Mouse (Mus musculus) heart, embryonic 13.5 days (tissue): ENCODE results near the gene Prpf3. TPM values are rescaled to one million over a fixed set of nuclear protein-coding genes. Genes with fewer than 3 reads are reported as not detected.
A peak's percentile ranks its signal among the peaks of the same experiment; 100 is the strongest.
"Not testable (repeated sequence)": the region's sequence is repeated elsewhere in the genome, so short reads cannot be mapped to it uniquely, and the experiment has no call there.

Source experiments
- ATAC-seq: fragments of 200-750 bp; cut with Nextera tagmentation; 2 replicates; pipeline ENCODE4 v1.8.0; 2017; ENCODE audit warnings: moderate TSS enrichment; ENCODE audit not compliant: insufficient number of reproducible peaks, low FRiP score, low TSS enrichment; ENCODE audit errors: extremely low read depth
- H3K27ac ChIP-seq: fragments of 300-500 bp; sonication (generic); replicated peaks from 2 replicates; pipeline ENCODE4 v1.5.1; 2015; ENCODE audit warnings: moderate library complexity, mild to moderate bottlenecking, inconsistent platforms
- H3K27me3 ChIP-seq: fragments of 300-500 bp; sonication (generic); replicated peaks from 2 replicates; pipeline ENCODE4 v1.6.1; 2015; ENCODE audit warnings: mild to moderate bottlenecking, inconsistent platforms
- H3K36me3 ChIP-seq: fragments of 300-500 bp; sonication (generic); 2 replicates; pipeline ENCODE4 v1.6.1; 2015; ENCODE audit warnings: mild to moderate bottlenecking, inconsistent platforms
- H3K4me1 ChIP-seq: fragments of 300-500 bp; sonication (generic); 2 replicates; pipeline ENCODE4 v1.6.1; 2015; ENCODE audit warnings: inconsistent platforms
- H3K4me2 ChIP-seq: fragments of 300-500 bp; sonication (generic); 2 replicates; pipeline ENCODE4 v1.6.1; 2015; ENCODE audit warnings: inconsistent platforms, mild to moderate bottlenecking, moderate library complexity
- H3K4me3 ChIP-seq: fragments of 300-500 bp; sonication (generic); 2 replicates; pipeline ENCODE4 v1.5.1; 2015; ENCODE audit warnings: moderate library complexity, mild to moderate bottlenecking, inconsistent platforms
- H3K9ac ChIP-seq: fragments of 300-500 bp; sonication (generic); 2 replicates; pipeline ENCODE4 v1.6.1; 2015; ENCODE audit warnings: inconsistent platforms, mild to moderate bottlenecking, moderate library complexity
- H3K9me3 ChIP-seq: fragments of 300-500 bp; sonication (generic); 2 replicates; pipeline ENCODE4 v1.6.1; 2016; ENCODE audit warnings: inconsistent platforms
- WGBS: fragments of 180-500 bp; shearing (Covaris S2); methylation state at CpG from one replicate; pipeline ENCODE4 v1.1.7; 2015; ENCODE audit warnings: mixed read lengths; 5-methylcytosine and 5-hydroxymethylcytosine counted together
- polyA plus RNA-seq: library from polyadenylated mRNA; unstranded; fragments of >200 nt; fragmentation: Nextera tagmentation; extraction: Ambion mirVana; gene quantifications from 2 replicates; pipeline ENCODE4 v1.2.1, GENCODE M21; 2015

Prpf3 gene
- 25.0 and 29.1 TPM in 2 replicates for polyA plus RNA-seq

- H3K9me3 ChIP-seq, result no peaks in the 10 kb centered on the region
- H3K27me3 ChIP-seq, result no peaks in the 10 kb centered on the region
- peak within 1 kb of the TSS; percentile 82 for H3K27ac ChIP-seq
- peak within 1 kb of the TSS; percentile 78 for H3K4me2 ChIP-seq
- WGBS, result 0% methylated on average over 56 of the region's 56 CpGs
- H3K9ac ChIP-seq, result peak within 1 kb of the TSS; percentile 93
- peaks cover 31% of the 10 kb centered on the region for H3K36me3 ChIP-seq
- peak; percentile 96 for ATAC-seq
- H3K4me1 ChIP-seq, result peaks cover 26% of the 10 kb centered on the region
- H3K4me3 ChIP-seq, result peak within 1 kb of the TSS; percentile 80
Measured at GRCm38 (mm10) chr3:95855502-95856089, at the start of gene Prpf3. Prpf3 (minus strand) TSS chr3:95855885.

DNA sequence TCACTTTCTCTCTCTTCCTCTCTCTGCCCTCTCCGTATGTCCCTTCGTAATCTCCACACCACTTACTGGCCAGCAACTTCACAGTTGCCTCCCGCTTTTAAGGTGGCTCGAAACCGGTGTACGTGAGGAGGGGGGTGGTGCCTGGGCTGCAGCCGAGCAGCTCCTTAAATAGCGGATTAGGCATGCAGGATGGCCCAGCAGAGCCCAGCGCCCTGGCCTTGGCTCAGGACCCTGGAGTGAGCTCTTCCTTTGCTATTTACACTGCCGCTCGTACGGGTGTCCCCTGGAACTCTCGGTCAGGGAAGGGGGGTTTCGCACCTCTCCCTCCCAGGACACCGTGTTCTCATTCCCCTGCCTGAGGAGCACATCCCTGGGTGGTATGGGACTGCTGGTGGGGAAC lies 48.9 kb upstream of the Prpf3 start, which contains the start of gene Car14:
TSS of gene Car14 (minus strand) at position 124 of the 400 bp plus-strand sequence.
- peaks cover 58% of the 10 kb centered on the region for H3K4me1 ChIP-seq
- WGBS, result 2% methylated on average over 15 of the region's 15 CpGs
- no peak for ATAC-seq

GRCm38 (mm10) chr3:95903753-95904502 lies 48.2 kb upstream of the Prpf3 start:
- WGBS, result 5% methylated on average over 15 of the region's 15 CpGs
- Histone ChIP-seq H3K27me3 (peaks cover 12% of the 10 kb centered on the region), H3K27ac (peak overlapping the region; percentile 84), H3K4me1 (peaks cover 58% of the 10 kb centered on the region), H3K9me3 (no peaks in the 10 kb centered on the region), H3K4me3 (peak overlapping the region; percentile 51), H3K9ac (peak overlapping the region; percentile 80), H3K4me2 (peak overlapping the region; percentile 80), H3K36me3 (no peaks in the 10 kb centered on the region; the same call in 1 of the 2 replicates)
- ATAC-seq, result no peak

More for the DNA sequence above, 48.9 kb upstream of the Prpf3 start, which contains the start of gene Car14:
- Histone ChIP-seq H3K9me3 (no peaks in the 10 kb centered on the region), H3K4me3 (peak within 1 kb of the TSS; percentile 51), H3K27ac (peak within 1 kb of the TSS; percentile 84), H3K9ac (peak within 1 kb of the TSS; percentile 80), H3K36me3 (no peaks in the 10 kb centered on the region), H3K27me3 (peaks cover 12% of the 10 kb centered on the region), H3K4me2 (peak within 1 kb of the TSS; percentile 80)

- peak overlapping the region; percentile 76 for H3K27ac ChIP-seq
- H3K9me3 ChIP-seq, result no peaks in the 10 kb centered on the region
- H3K9ac ChIP-seq, result peak overlapping the region; percentile 80
- H3K36me3 ChIP-seq, result peaks cover 12% of the 10 kb centered on the region
- H3K4me3 ChIP-seq, result peak overlapping the region; percentile 51
- H3K4me2 ChIP-seq, result peak overlapping the region; percentile 80
- H3K27me3 ChIP-seq, result peaks cover 7% of the 10 kb centered on the region
- 28% methylated on average over 6 of the region's 6 CpGs for WGBS
- H3K4me1 ChIP-seq, result peaks cover 58% of the 10 kb centered on the region
- ATAC-seq, result no peak
Measured at GRCm38 (mm10) chr3:95902643-95903042, 47.0 kb upstream of the Prpf3 start.

- Histone ChIP-seq H3K9me3 (no peaks in the 10 kb centered on the region), H3K27ac (peak overlapping the region; percentile 76), H3K36me3 (peaks cover 16% of the 10 kb centered on the region), H3K4me3 (peak overlapping the region; percentile 51), H3K9ac (peak overlapping the region; percentile 80), H3K4me2 (peak overlapping the region; percentile 80), H3K4me1 (peaks cover 58% of the 10 kb centered on the region), H3K27me3 (peaks cover 4% of the 10 kb centered on the region)
- ATAC-seq, result no peak
Measured at GRCm38 (mm10) chr3:95902373-95902625, 46.6 kb upstream of the Prpf3 start.

DNA sequence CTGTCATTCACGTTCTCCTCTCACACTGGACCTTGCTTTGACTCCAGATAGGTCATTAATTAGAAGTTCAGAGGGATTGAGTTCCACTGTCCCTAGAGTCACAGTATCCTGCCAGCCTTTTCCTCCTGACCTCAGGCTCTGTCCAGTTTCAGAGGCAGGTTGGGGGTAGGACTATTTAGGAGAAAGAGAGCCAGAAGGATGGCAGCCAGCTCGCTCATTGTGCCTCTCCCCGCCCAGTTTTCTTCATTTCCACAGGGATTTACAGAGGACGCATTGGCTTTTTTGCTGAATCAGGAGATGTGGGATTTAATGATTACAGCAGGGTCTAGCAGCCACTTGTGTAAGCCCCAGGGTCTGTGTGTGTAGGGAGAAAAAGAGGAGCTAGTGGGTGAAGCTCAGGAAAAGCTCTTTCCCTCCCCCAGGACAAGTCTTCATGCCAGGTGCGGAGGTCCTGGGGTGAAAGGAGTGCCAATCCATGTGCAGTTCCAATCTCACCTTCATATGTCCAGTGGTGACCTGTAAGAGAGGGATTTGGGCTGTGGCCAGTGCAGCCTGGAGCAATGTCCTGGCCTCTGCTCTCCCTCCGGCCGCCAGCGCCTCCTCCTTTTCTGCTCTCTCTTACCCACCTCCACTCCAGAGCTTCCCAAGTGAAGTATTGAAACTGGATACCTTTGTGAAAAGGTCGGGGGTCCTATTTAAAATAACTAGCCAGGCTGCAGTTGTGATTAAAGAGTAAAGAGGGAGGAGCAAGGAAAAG lies 46.1 kb upstream of the Prpf3 start:
- H3K4me2 ChIP-seq, result peak overlapping the region; percentile 80
- H3K27ac ChIP-seq, result peak overlapping the region; percentile 76

DNA sequence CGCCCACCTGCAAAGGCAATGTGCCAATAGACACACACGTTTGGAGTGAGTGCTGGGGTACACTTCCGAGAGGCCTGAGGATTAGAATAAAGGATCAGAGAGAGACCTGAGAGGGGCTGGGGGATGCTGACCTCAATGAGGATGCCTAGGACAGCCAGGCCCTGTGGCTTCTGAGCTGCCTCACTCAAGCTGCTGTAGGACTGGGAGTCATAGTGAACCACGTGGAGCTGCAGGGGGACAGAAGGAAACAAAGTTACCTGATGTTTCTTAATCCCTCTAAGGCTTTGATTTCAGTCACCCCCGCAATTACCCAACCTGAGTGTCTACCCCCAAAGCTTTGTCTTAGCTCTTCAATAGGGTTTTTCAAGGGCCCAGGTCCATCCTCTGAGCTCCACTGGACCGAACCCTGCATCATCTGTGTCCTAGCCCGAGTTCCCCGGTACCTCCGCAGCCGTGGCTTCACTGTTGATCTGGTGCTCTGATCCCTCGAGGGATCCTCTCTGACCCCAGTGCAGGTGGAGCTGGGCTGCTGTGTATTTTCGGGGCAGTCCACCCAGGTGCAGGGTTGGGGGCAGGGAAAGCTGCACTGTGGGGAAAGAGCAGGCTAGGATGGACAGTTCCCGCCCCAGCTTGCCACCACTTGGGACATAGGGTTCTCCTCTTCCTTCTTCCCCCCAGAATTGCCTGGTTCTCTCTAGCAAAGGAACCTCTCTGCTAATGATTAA lies 44.3 kb upstream of the Prpf3 start:
- Histone ChIP-seq H3K4me3 (no peak overlapping the region), H3K4me1 (peaks cover 45% of the 10 kb centered on the region), H3K27me3 (no peaks in the 10 kb centered on the region), H3K36me3 (peaks cover 25% of the 10 kb centered on the region), H3K27ac (no peak overlapping the region), H3K9me3 (no peaks in the 10 kb centered on the region), H3K9ac (peak overlapping the region; percentile 10; the same call in 1 of the 2 replicates), H3K4me2 (no peak overlapping the region)
- WGBS, result 72% methylated on average over 13 of the region's 13 CpGs
- ATAC-seq, result no peak

More for the DNA sequence above, 46.1 kb upstream of the Prpf3 start:
- Histone ChIP-seq H3K27me3 (no peaks in the 10 kb centered on the region), H3K4me1 (peaks cover 54% of the 10 kb centered on the region), H3K9ac (peak overlapping the region; percentile 80), H3K9me3 (no peaks in the 10 kb centered on the region), H3K4me3 (peak overlapping the region; percentile 21), H3K36me3 (peaks cover 16% of the 10 kb centered on the region)
- no peak for ATAC-seq
- 52% methylated on average over 9 of the region's 9 CpGs for WGBS

DNA sequence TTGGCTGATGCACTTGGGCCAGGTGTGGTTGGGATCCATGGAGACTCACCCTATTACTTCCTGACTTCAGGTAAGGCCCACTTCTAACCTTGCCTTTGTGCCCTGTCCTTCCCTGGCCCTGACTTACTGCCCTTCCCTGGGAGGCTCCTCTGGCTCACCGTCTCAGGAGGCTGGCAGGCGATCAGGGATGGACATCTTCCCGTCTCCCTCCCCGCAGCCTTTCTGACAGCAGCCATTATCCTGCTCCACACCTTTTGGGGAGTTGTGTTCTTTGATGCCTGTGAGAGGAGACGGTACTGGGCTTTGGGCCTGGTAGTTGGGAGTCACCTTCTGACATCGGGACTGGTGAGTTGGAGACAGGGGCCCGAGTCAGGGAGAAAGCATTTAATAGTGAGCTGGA lies 39.8 kb upstream of the Prpf3 start:
- H3K9ac ChIP-seq, H3K9me3 ChIP-seq: not testable (repeated sequence)

GRCm38 (mm10) chr3:95894317-95895160 lies 38.9 kb upstream of the Prpf3 start:
- WGBS, result 6% methylated on average over 16 of the region's 16 CpGs
- Histone ChIP-seq H3K4me3 (peak overlapping the region; percentile 68), H3K9ac (peak overlapping the region; percentile 85), H3K36me3 (peaks cover 25% of the 10 kb centered on the region), H3K27me3 (no peaks in the 10 kb centered on the region), H3K4me2 (peak overlapping the region; percentile 81), H3K4me1 (peaks cover 45% of the 10 kb centered on the region), H3K9me3 (no peaks in the 10 kb centered on the region), H3K27ac (peak overlapping the region; percentile 94)
- ATAC-seq, result no peak

More for the DNA sequence above, 39.8 kb upstream of the Prpf3 start:
- H3K27ac ChIP-seq, ATAC-seq, H3K4me3 ChIP-seq, H3K27me3 ChIP-seq: not testable (repeated sequence)
- peak overlapping the region; percentile 81; the same call in 1 of the 2 replicates for H3K4me2 ChIP-seq
- H3K36me3 ChIP-seq, result peaks cover 25% of the 10 kb centered on the region
- 82% methylated on average over 7 of the region's 7 CpGs for WGBS
- peaks cover 42% of the 10 kb centered on the region for H3K4me1 ChIP-seq

- peak; percentile 91 for ATAC-seq
- WGBS, result 2% methylated on average over 33 of the region's 43 CpGs
- H3K36me3 ChIP-seq, result peaks cover 26% of the 10 kb centered on the region
Measured at GRCm38 (mm10) chr3:95893606-95894316, 38.1 kb upstream of the Prpf3 start, which contains the start of gene Aph1a. Aph1a (plus strand) TSS chr3:95893969.

More at GRCm38 (mm10) chr3:95893606-95894316, 38.1 kb upstream of the Prpf3 start, which contains the start of gene Aph1a:
- peak within 1 kb of the TSS; percentile 68 for H3K4me3 ChIP-seq
- H3K27me3 ChIP-seq, H3K9me3 ChIP-seq: not testable (repeated sequence)
- peaks cover 45% of the 10 kb centered on the region for H3K4me1 ChIP-seq
- peak within 1 kb of the TSS; percentile 81 for H3K4me2 ChIP-seq
- peak within 1 kb of the TSS; percentile 94 for H3K27ac ChIP-seq
- H3K9ac ChIP-seq, result peak within 1 kb of the TSS; percentile 85
